Mouse (Mus musculus) cerebellum, adult 9-11 months (tissue): ENCODE results near the gene Thsd1.
"Not testable (repeated sequence)": the region's sequence is repeated elsewhere in the genome, so short reads cannot be mapped to it uniquely, and the experiment has no call there.

Experiments used
- DNase-seq: peaks from one replicate; pipeline ENCODE4 v3.0.0; 2022

The Thsd1 gene

GRCm38 (mm10) chr8:22265194-22265593, 38.1 kb downstream of the Thsd1 start:
- DNase-seq = no peak

- no peak for DNase-seq
Observed at GRCm38 (mm10) chr8:22266809-22267208, 39.7 kb downstream of the Thsd1 start.

DNA sequence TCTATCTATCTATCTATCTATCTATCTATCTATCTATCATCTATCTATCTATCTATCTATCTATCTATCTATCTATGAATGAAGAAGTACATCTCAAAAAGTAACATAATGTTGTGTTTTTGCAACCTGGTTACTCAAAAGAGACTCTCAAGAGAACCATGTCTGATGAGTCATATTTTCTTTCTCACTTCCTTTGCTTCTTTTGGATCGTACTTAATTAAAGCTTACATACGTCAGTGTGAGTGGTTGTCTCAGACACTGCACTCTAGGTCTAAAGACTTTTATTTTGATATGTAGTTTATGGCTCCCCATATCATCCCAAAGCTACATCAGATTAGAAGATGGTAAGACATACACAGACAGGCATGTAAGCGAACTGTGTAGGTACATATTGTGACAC, 46.0 kb downstream of the Thsd1 start:
- DNase-seq = no peak

DNA sequence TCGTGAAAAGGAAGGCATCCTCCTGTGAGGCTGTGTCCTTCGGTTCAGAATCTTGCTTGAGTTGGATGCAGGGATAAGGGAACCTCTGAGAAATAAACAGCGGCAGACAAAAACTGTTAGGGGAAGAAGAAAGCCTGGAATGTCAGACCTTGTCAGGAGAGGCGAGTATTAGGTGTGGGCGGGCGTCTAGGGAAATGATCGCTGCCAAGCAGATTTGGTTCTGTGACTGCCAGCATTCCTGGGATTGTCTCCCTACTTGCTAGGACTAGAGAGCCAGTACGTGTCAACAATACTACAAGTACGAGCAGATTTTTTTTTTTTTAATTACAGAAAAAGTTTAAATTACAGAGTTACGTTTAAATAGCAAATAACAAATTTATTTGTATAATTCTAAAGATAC, 47.5 kb downstream of the Thsd1 start:
- DNase-seq = no peak

DNA sequence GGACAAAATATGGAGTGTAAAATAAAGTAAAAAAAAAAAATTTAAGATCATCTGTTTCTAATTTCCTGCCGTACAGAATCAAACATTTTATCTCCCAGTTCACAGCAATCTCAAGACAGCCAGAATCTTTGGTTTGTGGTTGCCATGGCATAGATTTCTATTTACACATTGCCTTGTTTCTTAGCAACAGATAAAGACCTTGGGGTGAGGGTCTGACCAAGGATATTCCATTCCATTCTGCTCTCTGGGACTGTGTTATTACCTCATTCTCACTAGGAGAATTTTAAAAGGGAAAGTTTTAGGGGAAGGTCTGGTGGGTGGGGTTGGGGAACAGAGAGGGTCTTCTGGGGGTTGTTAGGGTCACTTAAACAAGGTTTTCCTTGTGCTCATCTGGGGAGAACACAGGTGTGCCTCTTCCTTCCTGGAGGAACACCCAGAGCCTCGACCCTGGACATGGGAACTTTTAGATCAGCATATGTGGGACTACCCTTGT, 55.9 kb downstream of the Thsd1 start, which contains the start of gene Tpte:
Gene Tpte, plus strand, starts transcription at position 443 of the 493 bp plus-strand sequence.
- no peak for DNase-seq

GRCm38 (mm10) chr8:22302326-22302725, 75.2 kb downstream of the Thsd1 start:
- DNase-seq = no peak

DNA sequence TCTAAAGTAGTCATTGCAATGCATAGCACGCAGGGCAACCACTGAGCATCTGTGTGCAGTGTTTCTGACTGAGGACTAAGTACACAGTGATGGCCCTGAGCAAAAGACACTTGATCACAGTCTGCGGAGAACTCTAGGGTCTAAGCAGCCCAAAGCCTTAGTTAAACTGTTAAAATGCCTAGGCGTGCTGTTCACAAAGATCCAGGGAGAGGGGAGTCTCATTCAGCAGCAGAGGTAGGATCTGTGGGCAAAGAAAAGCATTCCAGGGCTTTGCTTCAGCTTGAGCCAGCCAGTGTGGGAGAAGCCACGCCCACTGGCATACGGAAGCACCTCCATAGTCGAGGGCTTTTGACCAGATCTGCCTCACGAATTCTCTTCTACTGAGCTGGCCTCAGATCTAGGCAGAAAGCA, 75.8 kb downstream of the Thsd1 start:
- DNase-seq = no peak

GRCm38 (mm10) chr8:22304045-22304444, 76.9 kb downstream of the Thsd1 start:
- DNase-seq = not testable (repeated sequence)

GRCm38 (mm10) chr8:22306999-22307398, 79.9 kb downstream of the Thsd1 start:
- DNase-seq = no peak
